Mouse (Mus musculus) heart, embryonic 16.5 days (tissue): ENCODE measurements around the gene Dnm3. TPM values are rescaled to one million over a fixed set of nuclear protein-coding genes. Genes with fewer than 3 reads are reported as not detected.

Experiments used
- ATAC-seq: fragments of 200-750 bp; cut with Nextera tagmentation; replicated peaks from 2 replicates; pipeline ENCODE4 v1.8.0; 2017; ENCODE audit warnings: moderate number of reproducible peaks; ENCODE audit not compliant: insufficient read depth, low FRiP score; ENCODE audit errors: extremely low read depth
- H3K27ac ChIP-seq: fragments of 300-500 bp; sonication (generic); 2 replicates; pipeline ENCODE4 v1.5.1; 2014; ENCODE audit warnings: mild to moderate bottlenecking, low read length, control low read depth, moderate library complexity
- H3K27me3 ChIP-seq: fragments of 300-500 bp; sonication (generic); 2 replicates; pipeline ENCODE4 v1.6.1; 2014; ENCODE audit warnings: low read length, mixed read lengths; ENCODE audit not compliant: control insufficient read depth, insufficient read depth
- H3K36me3 ChIP-seq: fragments of 300-500 bp; sonication (generic); 2 replicates; pipeline ENCODE4 v1.6.1; 2014; ENCODE audit not compliant: control insufficient read depth, insufficient read depth
- H3K4me1 ChIP-seq: fragments of 300-500 bp; sonication (generic); 2 replicates; pipeline ENCODE4 v1.6.1; 2014; ENCODE audit warnings: low read length, mixed read lengths; ENCODE audit not compliant: control insufficient read depth, insufficient read depth
- H3K4me2 ChIP-seq: fragments of 300-500 bp; sonication (generic); 2 replicates; pipeline ENCODE4 v1.6.1; 2014; ENCODE audit warnings: low read depth, mild to moderate bottlenecking, control low read depth, low read length
- H3K4me3 ChIP-seq: fragments of 300-500 bp; sonication (generic); 2 replicates; pipeline ENCODE4 v1.5.1; 2014; ENCODE audit warnings: mild to moderate bottlenecking, control low read depth, low read length
- H3K9ac ChIP-seq: fragments of 300-500 bp; sonication (generic); 2 replicates; pipeline ENCODE4 v1.6.1; 2014; ENCODE audit warnings: low read length, control low read depth
- H3K9me3 ChIP-seq: fragments of 300-500 bp; sonication (generic); replicated peaks from 2 replicates; pipeline ENCODE4 v1.6.1; 2016; ENCODE audit warnings: low read length; ENCODE audit not compliant: control insufficient read depth
- WGBS: fragments of 180-500 bp; shearing (Covaris S2); extraction: QIAGEN DNeasy Blood & Tissue Kit; methylation state at CpG from one replicate; pipeline ENCODE4 v1.1.7; 2014; 5-methylcytosine and 5-hydroxymethylcytosine counted together
- polyA plus RNA-seq: library from polyadenylated mRNA; unstranded; fragments of >200 nt; fragmentation: Nextera tagmentation; extraction: Ambion mirVana; gene quantifications from 2 replicates; pipeline ENCODE4 v1.2.1, GENCODE M21; 2015

The Dnm3 gene
- polyA plus RNA-seq, 1 experiment from 2014 or later, result 2.0 TPM

DNA sequence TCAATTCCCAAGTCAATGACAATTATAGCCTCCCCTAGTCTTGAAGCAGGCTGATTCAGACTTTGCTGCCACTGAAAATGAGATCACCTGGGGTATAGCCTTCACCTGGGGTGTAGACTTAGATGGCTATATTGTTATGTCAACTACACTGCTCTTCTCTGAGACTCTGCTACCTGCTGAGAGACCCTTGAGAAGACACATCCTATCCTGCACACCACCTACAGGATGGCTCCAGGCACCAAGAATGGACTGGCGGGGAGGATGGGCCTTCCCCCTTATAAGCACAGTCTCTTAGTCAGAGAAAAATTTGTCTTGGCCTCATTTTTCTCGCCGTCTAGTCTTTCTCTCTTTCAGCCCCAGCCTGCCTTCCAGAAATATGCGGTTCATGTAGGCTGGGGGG is 123.1 kb downstream of the Dnm3 start:
- Histone ChIP-seq H3K27ac (no peak overlapping the region), H3K4me3 (no peak overlapping the region), H3K9ac (no peak overlapping the region), H3K4me2 (no peak overlapping the region), H3K9me3 (no peaks in the 10 kb centered on the region), H3K27me3 (no peaks in the 10 kb centered on the region), H3K4me1 (peaks cover 5% of the 10 kb centered on the region; the same call in 1 of the 2 replicates), H3K36me3 (no peaks in the 10 kb centered on the region)
- ATAC-seq, result no peak
- WGBS, result 74% methylated on average over 4 of the region's 4 CpGs

DNA sequence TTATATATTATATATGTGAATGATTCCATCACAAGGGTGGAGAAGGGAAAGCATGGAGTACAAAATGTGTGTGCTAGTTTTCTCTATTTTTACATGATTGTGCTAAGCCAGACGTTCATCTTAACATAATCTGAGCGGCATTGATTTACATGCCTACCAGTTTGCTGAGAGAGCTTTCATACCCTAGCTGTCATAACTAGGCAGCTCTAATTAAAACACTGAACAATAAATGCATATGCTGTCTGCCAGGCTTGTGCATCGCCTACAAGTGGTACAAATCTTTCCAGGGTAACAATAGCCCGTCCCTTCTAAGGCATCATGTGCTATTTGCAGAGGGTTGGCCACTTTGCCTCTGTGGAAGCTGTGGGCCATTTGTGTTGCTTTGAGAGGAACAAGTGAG is 124.0 kb downstream of the Dnm3 start:
- Histone ChIP-seq H3K4me1 (peaks cover 3% of the 10 kb centered on the region; the same call in 1 of the 2 replicates), H3K9me3 (no peaks in the 10 kb centered on the region), H3K36me3 (no peaks in the 10 kb centered on the region), H3K4me2 (no peak overlapping the region), H3K27ac (no peak overlapping the region), H3K9ac (no peak overlapping the region), H3K4me3 (no peak overlapping the region), H3K27me3 (no peaks in the 10 kb centered on the region)
- no peak for ATAC-seq
- 77% methylated on average over 4 of the region's 4 CpGs for WGBS

DNA sequence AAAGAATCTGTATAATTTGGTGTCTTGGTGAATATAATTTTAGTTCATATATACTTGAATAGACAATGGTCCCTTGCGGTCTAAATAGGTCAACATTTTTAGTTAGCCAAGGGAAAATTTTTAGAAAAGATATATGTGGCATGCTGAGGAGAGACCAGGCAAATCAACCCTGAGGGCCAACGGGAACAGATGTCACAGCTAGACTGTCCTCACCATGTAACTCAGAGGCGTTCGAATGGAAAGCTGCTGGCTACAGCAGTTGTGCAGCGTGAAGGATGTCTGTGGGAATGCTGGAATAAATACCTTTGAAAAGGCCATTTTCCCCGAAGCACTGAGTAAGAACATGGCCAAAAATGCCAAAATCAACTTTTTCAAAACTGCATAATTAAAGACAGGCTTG is 128.5 kb downstream of the Dnm3 start:
- H3K27ac ChIP-seq, result no peak overlapping the region
- 72% methylated on average over 6 of the region's 6 CpGs for WGBS
- no peak overlapping the region for H3K4me3 ChIP-seq
- H3K27me3 ChIP-seq, result no peaks in the 10 kb centered on the region
- ATAC-seq, result no peak
- no peak overlapping the region for H3K4me2 ChIP-seq
- H3K9ac ChIP-seq, result no peak overlapping the region
- no peaks in the 10 kb centered on the region for H3K9me3 ChIP-seq
- no peaks in the 10 kb centered on the region for H3K4me1 ChIP-seq
- no peaks in the 10 kb centered on the region for H3K36me3 ChIP-seq

DNA sequence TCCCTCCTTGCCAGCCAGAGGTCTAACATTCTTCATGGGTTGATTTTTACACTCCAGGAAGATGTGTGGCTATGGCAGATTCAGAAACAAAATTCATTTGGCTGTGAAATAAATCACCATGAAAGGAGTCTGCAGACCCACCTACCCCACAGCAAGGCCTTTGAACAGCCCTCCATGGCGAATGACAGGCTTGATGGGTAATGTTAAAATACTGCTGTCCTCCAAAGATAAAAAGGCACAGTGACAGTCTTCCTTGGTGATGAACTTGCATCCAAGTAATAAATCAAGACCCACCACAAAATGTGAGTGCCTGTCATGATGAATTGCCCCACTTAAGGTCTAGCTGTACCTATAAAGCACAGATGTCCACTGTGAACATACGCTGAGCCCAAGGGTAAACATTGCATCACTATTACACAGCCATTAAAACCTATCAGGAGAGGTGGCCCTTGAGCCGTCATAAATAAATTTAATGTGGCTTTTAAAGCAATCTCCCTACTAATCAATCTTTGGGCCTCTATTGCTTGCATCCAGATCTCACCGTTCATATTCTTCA is 131.3 kb downstream of the Dnm3 start:
- H3K4me1 ChIP-seq, result no peaks in the 10 kb centered on the region
- no peak overlapping the region for H3K27ac ChIP-seq
- no peaks in the 10 kb centered on the region for H3K9me3 ChIP-seq
- WGBS, result 75% methylated on average over 4 of the region's 4 CpGs
- H3K4me2 ChIP-seq, result no peak overlapping the region
- no peak for ATAC-seq
- H3K9ac ChIP-seq, result no peak overlapping the region
- no peak overlapping the region for H3K4me3 ChIP-seq
- no peaks in the 10 kb centered on the region for H3K27me3 ChIP-seq
- H3K36me3 ChIP-seq, result no peaks in the 10 kb centered on the region

DNA sequence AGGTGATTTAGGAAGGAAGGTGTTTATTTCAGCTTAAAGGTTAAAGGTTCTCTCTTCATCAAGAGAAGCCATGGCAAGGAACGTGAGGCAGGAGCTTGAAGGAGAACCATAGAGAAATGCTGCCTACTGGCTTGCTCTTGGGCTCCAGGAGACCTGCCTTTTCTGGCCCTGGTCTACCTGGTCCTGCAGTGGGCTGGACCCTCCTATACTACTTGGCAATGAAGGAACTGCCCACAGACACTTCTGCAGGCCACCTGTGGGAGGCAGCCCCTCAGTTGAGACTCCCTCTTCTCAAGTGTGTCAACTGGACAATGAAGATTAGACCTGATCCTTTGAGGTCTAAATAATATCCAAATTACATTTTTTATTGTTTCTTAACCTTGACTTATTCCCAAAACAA is 140.7 kb downstream of the Dnm3 start:
- no peaks in the 10 kb centered on the region for H3K27me3 ChIP-seq
- H3K9me3 ChIP-seq, result no peaks in the 10 kb centered on the region
- 97% methylated on average over 1 of the region's 1 CpGs for WGBS
- no peak overlapping the region for H3K9ac ChIP-seq
- H3K36me3 ChIP-seq, result no peaks in the 10 kb centered on the region
- H3K4me3 ChIP-seq, result no peak overlapping the region
- no peak overlapping the region for H3K4me2 ChIP-seq
- ATAC-seq, result no peak
- no peak overlapping the region for H3K27ac ChIP-seq
- no peaks in the 10 kb centered on the region for H3K4me1 ChIP-seq

DNA sequence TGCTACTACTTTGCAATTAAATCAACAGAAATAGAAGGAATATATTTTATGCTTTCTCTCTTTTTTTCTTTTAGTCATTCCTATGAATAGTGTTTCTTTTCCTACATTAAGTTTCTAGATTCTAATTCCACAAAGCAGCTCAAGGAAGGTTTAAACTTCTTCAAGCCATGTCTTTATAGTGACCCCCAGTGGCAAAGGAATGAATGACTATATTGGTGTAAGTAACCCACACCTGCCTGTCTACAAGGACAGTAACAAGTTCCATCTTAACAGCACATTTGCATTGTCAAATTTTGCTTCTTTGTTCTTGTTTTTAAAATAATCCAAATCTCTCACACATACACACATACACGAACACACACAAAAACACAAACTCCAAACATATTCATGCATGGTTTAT is 141.2 kb downstream of the Dnm3 start:
- no peaks in the 10 kb centered on the region for H3K9me3 ChIP-seq
- no peak overlapping the region for H3K27ac ChIP-seq
- no peak overlapping the region for H3K9ac ChIP-seq
- no peaks in the 10 kb centered on the region for H3K4me1 ChIP-seq
- H3K4me2 ChIP-seq, result no peak overlapping the region
- no peak for ATAC-seq
- H3K4me3 ChIP-seq, result no peak overlapping the region
- no peaks in the 10 kb centered on the region for H3K27me3 ChIP-seq
- H3K36me3 ChIP-seq, result no peaks in the 10 kb centered on the region
- 33% methylated on average over 1 of the region's 1 CpGs for WGBS

DNA sequence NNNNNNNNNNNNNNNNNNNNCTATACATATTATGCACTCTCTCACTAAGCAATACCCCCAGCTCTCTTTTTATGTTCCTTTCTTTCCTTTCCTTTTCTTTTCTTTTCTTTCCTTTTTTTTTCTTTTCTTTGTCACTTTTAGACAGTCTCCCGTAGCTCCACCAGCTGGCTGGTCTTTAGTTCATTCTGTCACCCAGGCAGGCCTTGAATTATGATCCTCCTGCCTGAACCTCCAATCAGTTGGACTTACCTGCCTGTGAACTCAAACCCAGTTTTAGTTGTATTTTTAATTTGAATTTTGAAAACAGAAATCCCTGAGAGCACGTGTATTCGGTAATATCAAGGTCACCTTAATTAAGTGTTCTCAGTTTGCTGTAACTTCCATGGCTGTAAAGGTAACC is 141.6 kb downstream of the Dnm3 start:
- Histone ChIP-seq H3K4me3 (no peak overlapping the region), H3K27me3 (no peaks in the 10 kb centered on the region), H3K4me1 (no peaks in the 10 kb centered on the region), H3K4me2 (no peak overlapping the region), H3K36me3 (no peaks in the 10 kb centered on the region), H3K27ac (no peak overlapping the region), H3K9ac (no peak overlapping the region), H3K9me3 (no peaks in the 10 kb centered on the region)
- 75% methylated on average over 3 of the region's 3 CpGs for WGBS
- ATAC-seq, result no peak

DNA sequence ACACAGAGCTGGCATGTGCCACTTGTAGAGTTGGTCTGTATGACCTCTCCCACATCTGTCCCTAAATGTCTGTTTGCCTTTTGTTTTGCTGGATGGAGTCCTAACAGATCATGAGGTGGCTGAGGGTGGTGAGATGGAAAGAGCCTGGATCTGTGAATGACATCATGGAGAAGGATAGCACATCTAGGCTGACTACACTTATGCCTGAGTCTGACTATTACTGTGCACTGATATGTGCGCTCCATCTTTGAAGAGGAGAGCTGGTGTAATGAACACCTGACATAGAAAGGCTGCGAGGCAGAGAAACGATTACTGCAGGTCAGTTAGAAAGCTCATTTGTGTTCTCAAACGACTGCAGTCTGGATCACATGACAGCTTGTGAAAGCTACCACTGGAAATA is 149.2 kb downstream of the Dnm3 start:
- no peak overlapping the region for H3K9ac ChIP-seq
- 60% methylated on average over 4 of the region's 4 CpGs for WGBS
- no peak for ATAC-seq
- H3K27ac ChIP-seq, result no peak overlapping the region
- no peaks in the 10 kb centered on the region for H3K4me1 ChIP-seq
- H3K4me3 ChIP-seq, result no peak overlapping the region
- H3K4me2 ChIP-seq, result no peak overlapping the region
- H3K27me3 ChIP-seq, result no peaks in the 10 kb centered on the region
- no peaks in the 10 kb centered on the region for H3K9me3 ChIP-seq
- H3K36me3 ChIP-seq, result no peaks in the 10 kb centered on the region

DNA sequence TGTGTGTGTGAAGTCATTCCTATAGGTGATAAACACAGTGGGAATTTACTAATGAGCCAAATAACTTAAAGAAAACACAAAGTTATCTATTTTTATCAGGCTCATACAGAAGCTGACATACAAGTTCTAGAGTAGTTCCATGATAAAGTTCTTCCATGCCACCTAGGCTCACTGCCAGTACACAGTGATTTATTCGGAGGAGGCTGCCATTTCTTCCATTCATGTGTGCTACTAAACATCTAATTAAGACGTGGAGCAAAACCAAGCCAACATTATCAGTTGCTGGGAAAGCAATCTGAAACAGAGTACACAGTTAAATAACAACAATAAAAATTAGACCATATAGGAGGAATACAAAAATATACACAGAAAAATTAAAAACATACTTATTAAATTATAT is 150.2 kb downstream of the Dnm3 start:
- no peak for ATAC-seq
- Histone ChIP-seq H3K4me3 (no peak overlapping the region), H3K4me1 (no peaks in the 10 kb centered on the region), H3K27me3 (no peaks in the 10 kb centered on the region), H3K9me3 (no peaks in the 10 kb centered on the region), H3K36me3 (no peaks in the 10 kb centered on the region), H3K27ac (no peak overlapping the region), H3K9ac (no peak overlapping the region), H3K4me2 (no peak overlapping the region)
- WGBS, result 53% methylated on average over 2 of the region's 2 CpGs

DNA sequence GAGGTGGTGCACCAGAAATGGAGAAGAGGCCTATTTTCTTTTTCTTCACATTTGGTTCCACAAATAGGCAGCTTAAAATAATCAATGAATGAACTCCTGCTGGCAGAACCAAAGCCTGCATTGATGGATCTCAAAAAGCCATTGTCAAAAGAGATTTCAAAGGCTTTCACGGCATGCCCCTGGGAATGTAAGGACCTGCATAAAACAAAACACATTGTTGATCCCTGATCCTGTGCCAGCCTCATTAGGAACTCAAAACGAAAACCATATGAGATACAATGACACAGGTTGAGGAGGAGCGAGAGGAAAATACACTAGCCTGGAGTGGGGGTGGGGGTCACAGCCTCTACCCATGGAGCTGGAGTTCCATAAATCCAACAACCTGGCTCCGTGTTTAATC is 153.4 kb downstream of the Dnm3 start:
- no peaks in the 10 kb centered on the region for H3K9me3 ChIP-seq
- no peak overlapping the region for H3K9ac ChIP-seq
- ATAC-seq, result no peak
- no peaks in the 10 kb centered on the region for H3K4me1 ChIP-seq
- WGBS, result 68% methylated on average over 4 of the region's 4 CpGs
- no peak overlapping the region for H3K4me3 ChIP-seq
- no peaks in the 10 kb centered on the region for H3K36me3 ChIP-seq
- H3K4me2 ChIP-seq, result no peak overlapping the region
- H3K27me3 ChIP-seq, result no peaks in the 10 kb centered on the region
- no peak overlapping the region for H3K27ac ChIP-seq
